Mouse (Mus musculus) layer of hippocampus, adult 8-10 months (tissue): ENCODE results near the gene Mrvi1. TPM values are rescaled to one million over a fixed set of nuclear protein-coding genes. Genes with fewer than 3 reads are reported as not detected.
"Not testable (repeated sequence)": the region's sequence is repeated elsewhere in the genome, so short reads cannot be mapped to it uniquely, and the experiment has no call there.

ENCODE experiments used
- DNase-seq, 2 experiments: peaks; one replicate each; pipeline ENCODE4 v3.0.0; 2022; ENCODE audit warnings: low spot score in 2 of 2
- total RNA-seq, 4 experiments: library from RNA; stranded (reverse); gene quantifications; 2 replicates each; pipeline ENCODE4 v1.2.4; 2022

Mrvi1 gene
- total RNA-seq, 4 experiments from 2014 or later: 1.7 to 5.9 (median 3.5) TPM

- no peak for DNase-seq
These were observed 40.3 kb downstream of the Mrvi1 start for GRCm38 (mm10) chr7:110941701-110942530.

DNA sequence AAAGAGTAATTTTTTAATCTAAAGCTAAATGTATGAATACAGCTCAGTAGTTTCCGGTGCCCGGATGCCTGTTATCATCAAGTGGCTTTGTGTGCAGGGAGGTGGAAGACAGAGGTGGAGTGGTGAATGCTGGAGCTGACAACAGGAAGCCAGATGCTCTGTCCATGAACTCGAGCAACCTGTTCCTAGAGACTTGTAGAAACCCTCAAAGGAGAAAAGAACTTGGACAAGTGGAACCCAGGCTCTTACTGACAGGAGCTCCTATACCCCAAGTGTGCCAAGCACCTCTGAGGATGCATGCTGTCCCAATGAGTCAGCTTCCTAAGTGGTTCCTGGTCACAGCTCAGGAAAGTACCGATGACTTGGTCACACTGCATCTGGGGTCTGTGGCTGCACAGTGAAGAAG lies 41.1 kb downstream of the Mrvi1 start:
- no peak for DNase-seq

GRCm38 (mm10) chr7:110935815-110936762 lies 46.2 kb downstream of the Mrvi1 start:
- DNase-seq: no peak

- DNase-seq: no peak
These were observed 48.3 kb downstream of the Mrvi1 start for GRCm38 (mm10) chr7:110933999-110934398.

GRCm38 (mm10) chr7:110933329-110933728 lies 48.9 kb downstream of the Mrvi1 start:
- DNase-seq: no peak

DNA sequence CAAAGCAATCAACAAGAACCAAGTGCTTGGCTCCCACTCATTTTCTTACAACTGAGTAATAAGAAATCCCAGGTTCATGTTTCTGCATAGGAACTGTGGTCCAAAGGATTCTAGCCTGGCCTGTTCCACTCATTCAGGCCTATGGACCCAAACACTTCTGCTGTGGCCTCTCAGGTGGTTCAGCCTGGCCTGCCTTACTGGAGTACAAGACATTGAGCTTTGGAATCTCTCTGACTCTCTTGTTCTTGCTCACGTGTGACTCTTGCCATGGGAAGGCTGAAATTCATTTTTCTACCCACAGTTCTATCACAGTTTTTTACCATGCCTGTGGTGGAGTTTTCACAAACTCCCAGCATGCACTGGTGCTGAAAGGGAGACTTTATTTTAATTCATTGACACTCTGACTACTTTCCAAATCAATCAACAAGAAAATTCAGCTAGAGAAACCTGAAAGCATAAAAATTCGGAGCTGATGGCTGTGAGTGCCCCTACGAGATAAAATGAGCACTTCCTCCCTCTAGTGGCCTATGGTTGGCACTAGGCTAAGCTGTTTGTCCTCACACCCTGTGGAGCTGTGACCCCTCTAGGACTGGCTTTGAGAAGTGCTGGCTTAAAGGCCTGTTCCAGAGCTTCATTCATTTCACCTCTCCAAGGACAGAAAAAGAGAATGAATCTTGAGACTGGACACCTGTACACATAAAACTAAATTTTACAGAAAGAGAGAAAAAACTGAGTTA lies 52.0 kb downstream of the Mrvi1 start:
- peak in 1 of 2 experiments; percentile 36 for DNase-seq

DNA sequence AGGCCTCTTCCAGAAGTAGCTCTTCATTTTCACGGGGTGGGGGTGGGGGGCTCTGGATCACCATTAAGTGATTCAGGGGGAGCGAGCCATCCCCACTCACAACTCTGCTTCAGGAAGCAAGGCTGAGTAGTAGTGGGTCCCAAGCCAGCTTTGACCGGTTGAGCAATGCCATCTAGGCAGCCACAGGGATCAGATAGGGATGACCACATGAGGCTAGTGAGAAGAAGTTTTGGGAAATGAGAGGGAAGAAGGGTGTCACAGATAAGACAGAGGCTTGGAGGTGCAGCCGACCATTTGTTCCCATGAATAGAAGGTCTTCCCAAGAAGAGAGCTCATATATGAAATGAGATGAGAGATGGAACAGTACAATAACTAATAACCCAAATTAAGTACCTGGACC lies 55.7 kb downstream of the Mrvi1 start:
- no peak for DNase-seq

- no peak for DNase-seq
These were observed 61.7 kb downstream of the Mrvi1 start for GRCm38 (mm10) chr7:110920331-110921261.

DNA sequence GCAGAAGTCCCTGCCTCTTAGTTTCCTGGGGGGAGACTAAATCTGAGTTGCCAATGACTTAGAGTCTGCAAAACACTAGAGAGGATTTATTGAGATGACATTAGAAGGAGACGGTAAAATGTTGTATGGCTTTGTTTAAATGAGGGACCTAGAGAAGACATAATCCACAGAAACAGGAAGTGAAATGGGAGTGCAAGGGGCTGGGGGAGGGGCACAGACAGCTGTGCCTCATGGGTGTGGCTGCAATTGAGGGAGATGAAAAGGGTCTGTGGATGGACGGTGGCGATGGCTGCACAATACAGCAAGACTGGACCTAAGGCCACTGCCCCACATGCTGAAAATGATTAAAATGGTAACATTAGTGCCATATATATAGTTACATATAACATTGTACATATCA lies 62.5 kb downstream of the Mrvi1 start:
- DNase-seq: no peak

- DNase-seq: no peak
These were observed 66.3 kb downstream of the Mrvi1 start for GRCm38 (mm10) chr7:110915913-110916312.

DNA sequence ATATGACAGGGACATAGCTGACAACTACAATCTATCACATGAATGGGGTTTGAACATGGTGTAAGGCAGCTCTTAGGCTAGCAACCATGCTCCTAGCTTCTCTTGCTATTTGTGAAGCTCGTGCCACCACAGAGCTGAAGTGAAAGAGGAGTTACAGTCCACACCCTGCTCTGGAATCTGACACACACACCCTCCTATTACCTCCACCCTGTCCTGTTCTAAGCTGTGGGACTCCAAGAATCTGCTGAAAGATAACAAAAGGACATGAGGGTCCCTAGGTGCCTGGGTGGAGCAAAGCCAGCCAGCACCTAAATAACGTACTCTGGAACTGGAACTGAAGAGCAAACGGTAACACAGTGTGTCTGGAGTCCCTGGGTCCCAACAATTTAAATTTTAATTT lies 67.7 kb downstream of the Mrvi1 start:
- no peak for DNase-seq

- no peak for DNase-seq
These were observed 68.5 kb downstream of the Mrvi1 start for GRCm38 (mm10) chr7:110913754-110914153.

- DNase-seq: no peak
These were observed 73.8 kb downstream of the Mrvi1 start for GRCm38 (mm10) chr7:110908209-110909144.

DNA sequence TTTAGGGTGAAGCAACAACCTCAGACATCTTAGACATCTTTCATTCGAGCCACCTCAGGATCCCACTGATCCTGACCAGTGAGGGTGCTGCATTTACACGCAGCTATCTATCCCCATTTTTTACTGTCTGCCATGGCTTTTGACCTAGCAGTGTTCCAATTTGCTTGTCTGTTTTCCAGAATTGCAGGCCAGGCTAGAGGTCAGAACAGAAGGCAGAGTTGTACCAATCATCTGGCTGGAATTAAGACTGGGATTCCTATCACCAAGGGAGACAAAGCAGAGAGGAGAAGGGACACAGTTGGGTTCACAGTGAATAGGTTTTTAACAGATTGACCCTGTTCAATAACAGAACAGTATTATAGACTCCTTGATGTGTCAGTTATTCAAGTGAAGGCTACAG lies 75.7 kb downstream of the Mrvi1 start:
- DNase-seq: no peak

DNA sequence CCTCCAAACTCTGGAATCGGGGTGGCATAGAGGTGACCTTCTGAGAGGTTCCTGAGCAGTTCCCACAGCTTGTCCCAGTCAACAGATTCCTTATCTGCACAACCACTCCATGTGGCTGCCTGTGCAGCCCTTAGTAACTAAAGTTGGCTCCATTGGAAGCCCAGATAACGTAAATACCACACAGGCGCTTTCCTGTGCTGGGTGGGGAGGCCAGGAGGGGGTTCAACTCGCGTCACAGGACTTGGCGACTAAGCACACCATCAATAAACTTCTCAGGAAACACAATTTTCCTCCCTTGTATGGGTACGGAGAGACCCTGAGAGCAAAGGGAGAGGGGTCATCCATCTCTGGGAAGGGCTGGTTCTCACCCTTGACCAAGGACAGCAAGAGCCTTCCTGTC lies 79.0 kb downstream of the Mrvi1 start:
- DNase-seq: no peak

DNA sequence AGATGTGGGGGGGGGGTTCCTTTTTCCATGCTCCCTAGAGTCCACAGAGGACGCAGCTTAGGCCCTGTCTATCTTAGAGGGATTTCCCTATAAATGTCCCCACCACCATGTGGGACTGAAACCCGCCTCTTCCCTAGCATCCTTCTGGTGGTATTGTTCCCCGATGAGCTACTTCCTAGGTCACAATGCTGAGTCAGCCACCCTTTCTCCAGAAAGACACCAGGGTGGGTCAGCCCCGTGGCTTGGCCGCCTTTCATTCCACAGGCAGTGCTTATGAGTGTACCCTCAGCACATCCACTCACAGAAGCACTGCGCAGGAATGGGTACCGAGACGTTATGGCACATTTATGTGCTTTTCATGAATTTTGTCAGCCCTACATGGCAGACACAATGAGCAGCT lies 85.1 kb downstream of the Mrvi1 start:
- DNase-seq: no peak

DNA sequence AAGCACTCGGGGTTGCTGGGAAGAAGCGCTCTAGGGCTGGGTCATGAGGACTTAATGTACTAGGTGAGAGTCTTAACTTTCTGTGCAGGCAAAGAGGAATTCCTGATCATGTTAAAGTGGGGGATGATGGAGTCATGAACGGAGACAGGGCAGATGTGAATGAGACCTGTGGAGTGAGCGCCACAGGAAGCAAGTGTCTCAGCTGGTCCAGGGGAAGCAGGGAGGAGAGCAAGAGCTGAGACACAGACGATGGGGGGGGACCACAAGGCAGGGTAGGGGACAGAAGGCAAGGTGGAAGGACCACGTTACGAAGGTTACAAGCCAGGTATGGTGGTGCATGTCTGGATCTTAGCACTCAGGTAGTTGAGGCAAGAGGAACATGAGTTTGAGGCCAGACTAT lies 85.8 kb downstream of the Mrvi1 start:
- no peak for DNase-seq

DNA sequence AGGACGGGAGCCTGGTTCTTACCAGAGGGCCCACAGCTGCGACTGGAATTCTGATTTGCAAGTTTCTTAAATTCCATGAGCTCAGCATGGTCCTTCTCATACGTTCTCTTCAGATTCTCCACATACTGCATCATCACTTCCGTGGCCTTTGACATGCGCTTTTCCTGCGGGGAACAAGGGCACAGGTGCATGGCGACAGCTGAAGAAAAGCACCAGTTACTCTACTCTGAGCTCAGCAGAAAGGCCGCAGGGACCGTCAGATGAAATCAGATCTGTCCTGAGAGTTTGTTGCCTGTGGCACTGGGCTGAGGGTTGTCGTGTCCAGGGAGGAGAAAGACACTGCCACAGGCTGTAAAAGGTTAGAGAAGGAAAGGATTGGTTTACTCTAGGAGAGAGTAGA lies 86.5 kb downstream of the Mrvi1 start:
- DNase-seq: not testable (repeated sequence)

- no peak for DNase-seq
These were observed 87.6 kb downstream of the Mrvi1 start for GRCm38 (mm10) chr7:110894673-110895072.
